Mouse (Mus musculus): ENCODE data around the gene Dvl2.
"Not testable (repeated sequence)": the region's sequence is repeated elsewhere in the genome, so short reads cannot be mapped to it uniquely, and the experiment has no call there.

The Dvl2 gene

DNA sequence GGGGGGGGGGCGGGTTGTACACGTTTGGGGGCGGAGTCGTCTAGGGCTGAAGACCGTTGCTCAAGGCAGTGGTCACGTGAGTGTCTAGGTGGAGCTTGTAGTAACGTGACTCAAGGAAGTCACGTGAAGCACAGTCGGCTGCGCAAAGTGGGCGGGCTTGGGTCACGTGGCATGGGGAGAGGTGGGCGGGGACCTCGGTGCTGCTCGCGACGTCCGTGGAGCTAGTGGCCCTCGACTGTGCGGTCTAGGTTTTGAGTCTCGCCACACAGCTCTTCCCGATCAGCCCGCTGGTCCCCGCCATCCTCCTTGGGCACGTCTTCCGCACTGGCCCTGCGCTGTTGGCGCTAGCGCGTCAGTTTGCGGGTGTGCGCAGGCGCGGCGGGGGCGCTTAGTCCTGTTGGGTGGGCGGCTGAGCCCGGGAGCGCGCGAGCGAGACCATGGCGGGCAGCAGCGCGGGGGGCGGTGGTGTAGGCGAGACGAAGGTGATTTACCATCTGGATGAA, at the start of gene Dvl2:
Gene Dvl2, plus strand, starts transcription at position 200 of the 503 bp plus-strand sequence.
- peak; percentile 98 for DNase-seq (ENCODE audit: low read depth, low spot score)

DNA sequence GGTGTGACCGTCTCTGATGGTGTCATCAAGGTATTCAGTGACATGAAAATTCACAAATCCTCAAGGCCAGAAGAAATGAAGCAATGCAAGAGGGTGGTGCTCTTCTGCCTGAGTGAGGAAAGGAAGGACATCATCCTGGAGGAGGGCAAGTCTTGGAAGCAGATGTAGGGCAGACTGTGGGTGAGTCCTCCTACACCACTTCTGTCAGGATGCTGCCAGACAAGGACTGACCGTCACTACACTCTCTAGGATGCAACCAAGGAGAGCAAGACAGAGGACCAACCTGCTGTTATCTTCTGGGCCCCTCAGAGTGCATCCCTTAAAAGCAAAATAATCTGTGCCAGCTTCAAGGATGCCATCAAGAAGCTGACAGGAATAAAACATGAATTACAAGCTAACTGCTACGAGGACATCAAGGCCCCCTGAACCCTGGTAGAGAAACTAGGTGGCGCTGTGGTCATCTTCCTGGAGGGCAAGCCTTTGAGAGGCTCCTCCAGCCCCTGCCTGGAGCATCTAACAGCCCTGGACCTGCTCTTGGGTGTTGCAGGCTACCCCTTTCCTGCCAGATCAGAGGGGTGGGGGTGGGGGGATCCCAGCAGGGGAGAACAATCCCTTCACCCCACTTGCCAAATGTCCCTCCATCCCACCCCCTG, 49.5 kb upstream of the Dvl2 start:
- DNase-seq (ENCODE audit: low read depth, low spot score) = no peak

DNA sequence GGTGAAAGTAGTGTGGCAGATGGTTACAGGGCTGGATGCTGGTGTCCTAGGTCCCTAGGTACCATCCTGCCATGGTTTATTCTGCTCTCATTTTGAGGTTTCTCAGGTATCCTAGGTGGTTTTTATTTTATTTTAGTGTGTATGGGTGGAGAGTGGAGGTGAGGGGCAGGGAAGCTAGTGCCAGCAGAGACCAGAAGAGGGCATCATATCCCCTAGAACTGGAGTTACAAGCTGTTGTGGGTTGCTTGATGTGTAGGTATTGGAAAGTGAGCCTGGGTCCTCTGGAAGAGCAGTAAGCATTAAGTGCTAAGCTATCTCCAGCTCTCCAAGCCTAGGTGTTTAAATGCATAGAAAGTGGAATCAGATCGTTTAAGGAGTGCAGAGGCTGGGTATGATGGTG, 48.1 kb upstream of the Dvl2 start:
- DNase-seq (ENCODE audit: low read depth, low spot score) = no peak

- no peak for DNase-seq (ENCODE audit: low read depth, low spot score)
Measured at GRCm38 (mm10) chr11:69953267-69953915, 47.0 kb upstream of the Dvl2 start.

DNA sequence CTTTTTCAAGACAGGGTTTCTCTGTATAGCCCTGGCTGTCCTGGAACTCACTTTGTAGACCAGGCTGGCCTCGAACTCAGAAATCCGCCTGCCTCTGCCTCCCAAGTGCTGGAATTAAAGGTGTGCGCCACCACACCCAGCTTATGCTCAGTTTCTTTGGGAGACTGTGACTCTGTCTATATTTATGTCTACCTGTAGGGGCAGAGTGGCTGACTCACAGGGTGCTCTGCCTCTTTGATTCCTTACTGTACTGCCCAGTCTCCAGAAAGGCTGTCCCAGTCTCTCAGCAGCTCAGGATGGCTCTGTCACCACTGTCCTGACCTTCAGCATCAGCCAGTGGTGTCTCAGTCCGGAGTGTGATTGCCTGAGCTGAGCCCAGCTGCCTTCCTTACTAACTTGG, 44.8 kb upstream of the Dvl2 start:
- DNase-seq (ENCODE audit: low read depth, low spot score) = not testable (repeated sequence)

DNA sequence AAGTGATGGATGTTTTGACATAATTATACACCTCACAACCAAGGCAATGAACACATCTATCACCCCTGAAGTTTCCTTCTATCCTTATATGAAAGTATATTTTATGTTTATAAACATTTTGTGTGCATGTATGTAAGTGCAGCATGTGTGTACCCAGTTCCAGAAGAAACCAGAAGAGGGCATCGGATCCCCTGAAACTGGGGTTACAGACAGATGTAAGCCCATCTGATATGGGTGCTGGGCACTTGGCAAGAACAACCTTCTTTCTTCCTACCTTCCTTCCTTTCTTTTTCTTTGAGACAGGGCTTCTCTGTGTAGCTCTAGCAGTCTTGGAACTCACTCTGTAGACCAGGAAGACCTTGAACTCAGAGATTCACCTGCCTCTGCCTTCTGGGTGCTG, 44.2 kb upstream of the Dvl2 start:
- no peak for DNase-seq (ENCODE audit: low read depth, low spot score)

GRCm38 (mm10) chr11:69960616-69961015, 39.8 kb upstream of the Dvl2 start:
- no peak for DNase-seq (ENCODE audit: low read depth, low spot score)

- no peak for DNase-seq (ENCODE audit: low read depth, low spot score)
Measured at GRCm38 (mm10) chr11:69961841-69962240, 38.6 kb upstream of the Dvl2 start.

DNA sequence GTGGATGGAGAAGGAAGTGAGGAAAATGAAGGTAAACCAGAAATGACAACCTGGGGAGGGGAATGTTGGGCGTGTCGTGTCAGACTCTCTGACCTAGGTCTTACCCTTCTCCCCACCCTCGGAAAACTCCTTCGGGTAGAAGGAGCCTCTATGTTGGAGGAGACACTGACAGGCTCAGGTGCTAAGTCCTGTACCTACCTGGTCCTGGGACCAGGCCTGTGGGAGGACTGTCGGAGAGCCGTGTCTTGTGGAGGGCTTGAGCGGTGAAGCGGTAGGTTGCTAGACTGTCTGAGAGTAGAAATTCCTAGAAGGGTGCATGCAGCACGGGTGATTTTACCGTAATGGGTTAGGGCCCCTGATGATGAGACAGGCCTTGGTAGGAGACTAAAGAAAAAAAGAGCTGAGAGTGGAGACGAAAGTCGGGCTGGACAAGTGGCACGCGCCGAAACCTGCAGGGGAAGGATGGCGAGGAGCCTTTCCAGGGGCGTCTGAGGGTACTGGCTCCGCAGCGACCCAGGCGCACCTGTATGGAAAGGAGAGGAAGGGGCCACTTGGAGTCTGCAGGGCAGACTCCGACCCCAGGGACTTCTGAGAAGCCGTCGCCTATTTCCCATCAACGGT, 35.6 kb upstream of the Dvl2 start, which contains the start of gene Cldn7:
Gene Cldn7, plus strand, starts transcription at position 130 of the 621 bp plus-strand sequence.
- no peak for DNase-seq (ENCODE audit: low read depth, low spot score)

- DNase-seq (ENCODE audit: low read depth, low spot score) = peak; percentile 14
Measured at GRCm38 (mm10) chr11:69965271-69966005, 35.0 kb upstream of the Dvl2 start.

GRCm38 (mm10) chr11:69966006-69966859, 34.2 kb upstream of the Dvl2 start:
- peak; percentile 26 for DNase-seq (ENCODE audit: low read depth, low spot score)

GRCm38 (mm10) chr11:69966860-69967517, 33.4 kb upstream of the Dvl2 start:
- no peak for DNase-seq (ENCODE audit: low read depth, low spot score)

GRCm38 (mm10) chr11:69968793-69969192, 31.6 kb upstream of the Dvl2 start:
- DNase-seq (ENCODE audit: low read depth, low spot score) = no peak

GRCm38 (mm10) chr11:69970222-69970621, 30.2 kb upstream of the Dvl2 start:
- no peak for DNase-seq (ENCODE audit: low read depth, low spot score)

DNA sequence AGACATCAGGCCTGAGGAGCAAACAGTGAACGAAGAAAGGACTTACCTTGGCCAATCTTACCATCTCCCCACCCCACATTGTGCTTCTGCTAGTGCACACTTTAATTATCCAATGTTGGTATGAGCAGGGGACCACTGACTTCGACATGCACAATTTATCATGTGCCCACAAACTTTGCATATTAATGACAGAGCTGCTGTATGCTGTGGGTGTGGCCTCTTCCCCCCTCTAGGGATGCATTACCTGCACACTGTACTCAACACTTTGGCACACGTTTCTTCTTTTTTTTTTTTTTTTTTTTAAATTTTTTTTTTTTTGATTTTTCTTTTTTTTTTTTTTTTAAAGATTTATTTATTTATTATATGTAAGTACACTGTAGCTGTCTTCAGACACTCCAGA, 29.6 kb upstream of the Dvl2 start:
- no peak for DNase-seq (ENCODE audit: low read depth, low spot score)

- DNase-seq (ENCODE audit: low read depth, low spot score) = no peak
Measured at GRCm38 (mm10) chr11:69974907-69975306, 25.5 kb upstream of the Dvl2 start.

DNA sequence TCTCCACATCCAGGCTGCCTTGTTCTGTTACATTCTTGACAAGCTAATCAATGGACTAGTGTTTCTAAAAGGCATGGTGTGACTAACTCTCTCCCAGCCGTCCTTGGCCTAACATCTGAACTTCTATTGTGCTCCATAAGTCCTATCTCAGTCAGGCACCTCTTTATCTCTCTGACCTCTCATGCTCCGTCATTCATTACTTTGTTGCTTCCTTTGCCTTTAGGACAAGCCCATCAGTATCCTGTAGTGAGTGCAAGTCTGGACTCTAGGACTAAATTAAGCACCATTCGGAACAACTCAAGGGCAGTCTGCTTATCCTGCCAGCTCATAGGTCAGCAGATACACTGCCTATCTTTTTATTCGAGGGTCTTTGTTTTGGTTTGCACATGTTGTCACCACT, 24.1 kb upstream of the Dvl2 start:
- DNase-seq (ENCODE audit: low read depth, low spot score) = no peak

DNA sequence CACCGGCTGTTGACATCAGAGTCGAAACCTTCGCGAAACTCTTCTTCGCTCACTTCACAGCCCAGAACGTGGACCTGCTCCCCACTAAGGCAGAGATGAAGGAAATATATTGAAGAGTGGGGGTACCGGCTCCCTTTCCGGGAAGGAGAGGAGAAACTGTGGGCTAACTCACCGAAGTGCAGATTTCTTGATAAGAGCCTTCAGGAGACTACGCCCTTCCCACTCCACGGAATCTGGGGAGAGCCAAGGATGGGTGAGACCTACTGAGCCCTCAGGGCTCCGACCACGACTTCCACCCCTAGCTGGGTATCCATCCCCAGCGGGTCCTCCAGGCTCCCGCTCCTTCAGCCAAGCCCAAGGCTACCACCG, 20.6 kb upstream of the Dvl2 start:
- DNase-seq (ENCODE audit: low read depth, low spot score) = peak; percentile 41

DNA sequence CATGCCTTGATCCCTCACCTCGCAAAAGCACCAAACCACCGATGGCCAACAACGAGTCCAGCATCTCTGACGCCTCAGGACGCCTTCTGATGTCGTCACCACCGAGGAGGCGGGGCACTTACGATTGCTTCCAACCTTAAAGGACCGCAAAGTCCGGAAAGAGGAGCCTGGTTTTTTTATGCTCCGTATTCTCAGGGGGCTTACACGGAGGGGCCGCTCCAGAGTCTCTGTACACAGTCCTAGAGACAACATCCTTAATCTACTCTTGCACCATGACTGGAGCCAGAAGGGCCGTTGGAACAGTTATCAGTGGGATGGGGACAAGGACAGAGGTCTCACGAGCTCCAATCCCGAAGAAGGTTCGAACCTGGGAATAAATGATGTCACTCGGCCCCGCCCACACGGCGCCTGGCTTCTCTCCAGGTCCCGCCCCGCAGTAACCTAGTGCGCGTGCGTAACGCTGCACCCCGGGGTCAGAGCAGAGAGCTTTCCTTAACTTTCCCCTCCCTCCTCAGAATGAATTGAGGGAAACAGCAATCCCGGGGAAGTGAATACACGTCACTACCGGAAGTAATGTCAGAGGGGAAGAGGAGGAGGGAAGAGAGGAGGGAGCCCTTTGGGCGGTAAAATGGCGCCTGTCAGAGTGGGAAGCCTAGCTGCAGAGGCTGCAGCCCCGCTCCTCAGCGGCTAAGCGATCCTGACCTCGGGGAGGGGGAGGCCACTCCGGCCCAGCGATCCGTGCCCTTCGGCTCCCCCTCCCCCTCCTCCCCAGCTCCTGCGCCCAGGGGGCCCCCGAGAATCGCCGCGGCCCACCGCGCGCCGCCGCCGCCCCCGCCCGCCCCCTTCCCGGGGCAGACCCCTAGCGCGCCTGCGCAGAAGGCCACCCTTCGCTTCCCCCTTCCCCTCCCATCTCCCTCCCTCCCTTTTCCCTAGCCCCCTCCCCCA, 19.9 kb upstream of the Dvl2 start:
- DNase-seq (ENCODE audit: low read depth, low spot score) = peak; percentile 95
